Mouse (Mus musculus) heart, embryonic 14.5 days (tissue): Measurements from ENCODE around the gene Arsb. TPM values are rescaled to one million over a fixed set of nuclear protein-coding genes. Genes with fewer than 3 reads are reported as not detected.
A peak's percentile ranks its signal among the peaks of the same experiment; 100 is the strongest.

Experiments
- ATAC-seq: fragments of 200-750 bp; cut with Nextera tagmentation; 2 replicates; pipeline ENCODE4 v1.8.0; 2017; ENCODE audit warnings: low read depth, moderate TSS enrichment; ENCODE audit not compliant: insufficient number of reproducible peaks, insufficient read depth, low FRiP score
- H3K27ac ChIP-seq, 2 experiments: fragments of 200-500 bp in 1 of 2; fragments of 300-500 bp in 1 of 2; sonication (generic) in 1 of 2; replicated peaks in 1 of 2; 2 replicates each; pipeline ENCODE4 v1.5.1; 2012 to 2014; ENCODE audit warnings: low read depth in 2 of 2, low read length in 2 of 2, control low read depth in 1 of 2, mild to moderate bottlenecking in 1 of 2, mixed read lengths in 1 of 2; ENCODE audit not compliant: control insufficient read depth in 1 of 2, insufficient read depth in 1 of 2
- H3K27me3 ChIP-seq: fragments of 300-500 bp; sonication (generic); 2 replicates; pipeline ENCODE4 v1.6.1; 2014; ENCODE audit warnings: mild to moderate bottlenecking, low read length, control low read depth; ENCODE audit not compliant: control insufficient read depth, insufficient read depth
- H3K36me3 ChIP-seq: fragments of 300-500 bp; sonication (generic); 2 replicates; pipeline ENCODE4 v1.6.1; 2014; ENCODE audit warnings: mild to moderate bottlenecking, control low read depth, low read length, mixed read lengths; ENCODE audit not compliant: control insufficient read depth, insufficient read depth
- H3K4me1 ChIP-seq, 2 experiments: fragments of 200-500 bp in 1 of 2; fragments of 300-500 bp in 1 of 2; sonication (generic) in 1 of 2; 2 replicates each; pipeline ENCODE4 v1.6.1; 2012 to 2014; ENCODE audit warnings: low read length in 2 of 2, control low read depth in 1 of 2, mixed read lengths in 1 of 2; ENCODE audit not compliant: control insufficient read depth in 2 of 2, insufficient read depth in 2 of 2
- H3K4me2 ChIP-seq: fragments of 300-500 bp; sonication (generic); 2 replicates; pipeline ENCODE4 v1.6.1; 2014; ENCODE audit warnings: mild to moderate bottlenecking, low read length
- H3K4me3 ChIP-seq, 2 experiments: fragments of 200-500 bp in 1 of 2; fragments of 300-500 bp in 1 of 2; sonication (generic) in 1 of 2; 2 replicates each; pipeline ENCODE4 v1.5.1; 2012 to 2014; ENCODE audit warnings: low read length in 2 of 2, mild to moderate bottlenecking in 2 of 2, control low read depth in 1 of 2, low read depth in 1 of 2, moderate library complexity in 1 of 2; ENCODE audit not compliant: control insufficient read depth in 1 of 2, insufficient read depth in 1 of 2
- H3K9ac ChIP-seq: fragments of 300-500 bp; sonication (generic); 2 replicates; pipeline ENCODE4 v1.6.1; 2014; ENCODE audit warnings: mild to moderate bottlenecking, low read length
- H3K9me3 ChIP-seq: fragments of 300-500 bp; sonication (generic); 2 replicates; pipeline ENCODE4 v1.6.1; 2016; ENCODE audit warnings: low read length, control low read depth; ENCODE audit not compliant: control insufficient read depth
- WGBS: fragments of 180-500 bp; shearing (Covaris S2); extraction: QIAGEN DNeasy Blood & Tissue Kit; methylation state at CpG from one replicate; pipeline ENCODE4 v1.1.7; 2014; 5-methylcytosine and 5-hydroxymethylcytosine counted together
- polyA plus RNA-seq: library from polyadenylated mRNA; unstranded; fragments of >200 nt; fragmentation: Nextera tagmentation; extraction: Ambion mirVana; gene quantifications from 2 replicates; pipeline ENCODE4 v1.2.1, GENCODE M21; 2014

The Arsb gene
- polyA plus RNA-seq, 1 experiment from 2014 or later, result 10.0 TPM

- ATAC-seq, result no peak
- Histone ChIP-seq H3K27me3 (no peaks in the 10 kb centered on the region), H3K9me3 (no peaks in the 10 kb centered on the region), H3K36me3 (no peaks in the 10 kb centered on the region), H3K4me3 (no peak overlapping the region), H3K4me2 (no peak overlapping the region), H3K27ac (no peak overlapping the region), H3K9ac (no peak overlapping the region), H3K4me1 (peaks cover 0 to 3% of the 10 kb centered on the region in 2 experiments; a peak in 1 of 4 replicates)
- WGBS, result 93% methylated on average over 6 of the region's 6 CpGs
Observed at GRCm38 (mm10) chr13:93872591-93872990, 101.2 kb downstream of the Arsb start.

GRCm38 (mm10) chr13:93877924-93878323, 106.5 kb downstream of the Arsb start:
- no peaks in the 10 kb centered on the region for H3K27me3 ChIP-seq
- no peaks in the 10 kb centered on the region for H3K4me1 ChIP-seq
- no peak overlapping the region for H3K27ac ChIP-seq
- no peaks in the 10 kb centered on the region for H3K9me3 ChIP-seq
- H3K4me2 ChIP-seq, result no peak overlapping the region
- H3K36me3 ChIP-seq, result no peaks in the 10 kb centered on the region
- ATAC-seq, result no peak
- 81% methylated on average over 2 of the region's 2 CpGs for WGBS
- H3K4me3 ChIP-seq, result no peak overlapping the region
- no peak overlapping the region for H3K9ac ChIP-seq

- Histone ChIP-seq H3K36me3 (no peaks in the 10 kb centered on the region), H3K4me1 (no peaks in the 10 kb centered on the region), H3K4me3 (no peak overlapping the region), H3K27me3 (no peaks in the 10 kb centered on the region), H3K4me2 (no peak overlapping the region), H3K27ac (no peak overlapping the region), H3K9ac (no peak overlapping the region), H3K9me3 (no peaks in the 10 kb centered on the region)
- no peak for ATAC-seq
- WGBS, result 84% methylated on average over 5 of the region's 5 CpGs
Observed at GRCm38 (mm10) chr13:93879426-93879825, 108.0 kb downstream of the Arsb start.

- WGBS, result 75% methylated on average over 3 of the region's 3 CpGs
- H3K4me1 ChIP-seq, result peaks cover 6 to 8% of the 10 kb centered on the region in 2 experiments
- H3K36me3 ChIP-seq, result no peaks in the 10 kb centered on the region
- H3K27ac ChIP-seq, result no peak overlapping the region
- no peaks in the 10 kb centered on the region for H3K9me3 ChIP-seq
- H3K9ac ChIP-seq, result no peak overlapping the region
- no peak overlapping the region for H3K4me2 ChIP-seq
- no peak for ATAC-seq
- H3K4me3 ChIP-seq, result no peak overlapping the region
- H3K27me3 ChIP-seq, result no peaks in the 10 kb centered on the region
Observed at GRCm38 (mm10) chr13:93882132-93882531, 110.7 kb downstream of the Arsb start.

- Histone ChIP-seq H3K36me3 (no peaks in the 10 kb centered on the region), H3K4me3 (no peak overlapping the region), H3K4me1 (peaks cover 11 to 16% of the 10 kb centered on the region in 2 experiments), H3K9ac (no peak overlapping the region), H3K9me3 (no peaks in the 10 kb centered on the region), H3K27me3 (no peaks in the 10 kb centered on the region), H3K4me2 (peak overlapping the region; percentile 32), H3K27ac (peak overlapping the region; percentile 55 to 66)
- 64% methylated on average over 5 of the region's 5 CpGs for WGBS
- ATAC-seq, result peak; percentile 65
Observed at GRCm38 (mm10) chr13:93886999-93887398, 115.6 kb downstream of the Arsb start.

- H3K27ac ChIP-seq, result no peak overlapping the region
- H3K4me3 ChIP-seq, result no peak overlapping the region
- ATAC-seq, result no peak
- H3K4me2 ChIP-seq, result no peak overlapping the region
- H3K9me3 ChIP-seq, result no peaks in the 10 kb centered on the region
- H3K9ac ChIP-seq, result no peak overlapping the region
- WGBS, result 90% methylated on average over 2 of the region's 2 CpGs
- H3K36me3 ChIP-seq, result no peaks in the 10 kb centered on the region
- H3K27me3 ChIP-seq, result no peaks in the 10 kb centered on the region
- peaks cover 11 to 16% of the 10 kb centered on the region in 2 experiments for H3K4me1 ChIP-seq
Observed at GRCm38 (mm10) chr13:93888196-93888595, 116.8 kb downstream of the Arsb start.

GRCm38 (mm10) chr13:93888916-93889315, 117.5 kb downstream of the Arsb start:
- H3K4me2 ChIP-seq, result no peak overlapping the region
- no peaks in the 10 kb centered on the region for H3K27me3 ChIP-seq
- no peak for ATAC-seq
- H3K4me1 ChIP-seq, result peaks cover 11 to 16% of the 10 kb centered on the region in 2 experiments
- no peak overlapping the region for H3K9ac ChIP-seq
- H3K27ac ChIP-seq, result no peak overlapping the region
- H3K4me3 ChIP-seq, result no peak overlapping the region
- no peaks in the 10 kb centered on the region for H3K9me3 ChIP-seq
- H3K36me3 ChIP-seq, result no peaks in the 10 kb centered on the region
- 78% methylated on average over 3 of the region's 3 CpGs for WGBS

- H3K36me3 ChIP-seq, result no peaks in the 10 kb centered on the region
- no peak overlapping the region for H3K4me2 ChIP-seq
- no peaks in the 10 kb centered on the region for H3K9me3 ChIP-seq
- no peak overlapping the region for H3K27ac ChIP-seq
- no peaks in the 10 kb centered on the region for H3K27me3 ChIP-seq
- 40% methylated on average over 3 of the region's 3 CpGs for WGBS
- H3K9ac ChIP-seq, result no peak overlapping the region
- peaks cover 11 to 19% of the 10 kb centered on the region in 2 experiments for H3K4me1 ChIP-seq
- ATAC-seq, result no peak
- no peak overlapping the region for H3K4me3 ChIP-seq
Observed at GRCm38 (mm10) chr13:93889991-93890390, 118.6 kb downstream of the Arsb start.
